Mouse (Mus musculus) CH12.LX (cell line): ENCODE measurements around the gene Rasd2.

Experiments
- CHD1 ChIP-seq: IDR thresholded peaks from 2 replicates; pipeline ENCODE4 v1.6.1; 2012; ENCODE audit warnings: low read depth, low read length, improper control_type of control experiment, inconsistent platforms
- CTCF ChIP-seq, 2 experiments: IDR thresholded peaks in 1 of 2; conservative IDR thresholded peaks in 1 of 2; 2 replicates each; pipeline ENCODE4 v1.5.1; 2011 to 2012; ENCODE audit warnings: low read depth in 2 of 2, low read length in 2 of 2, improper control_type of control experiment in 1 of 2, inconsistent platforms in 1 of 2, mild to moderate bottlenecking in 1 of 2, moderate library complexity in 1 of 2
- ELF1 ChIP-seq: IDR thresholded peaks from 2 replicates; pipeline ENCODE4 v1.6.1; 2014; ENCODE audit warnings: low read depth, mild to moderate bottlenecking, inconsistent platforms, low read length, improper control_type of control experiment
- EP300 ChIP-seq: IDR thresholded peaks from 2 replicates; pipeline ENCODE4 v1.6.1; 2011; ENCODE audit warnings: low read length, improper control_type of control experiment
- ETS1 ChIP-seq: conservative IDR thresholded peaks from 2 replicates; pipeline ENCODE4 v1.6.1; 2012; ENCODE audit warnings: low read depth, mild to moderate bottlenecking, inconsistent platforms, low read length, improper control_type of control experiment, moderate library complexity
- PAX5 ChIP-seq: IDR thresholded peaks from 2 replicates; pipeline ENCODE4 v1.6.1; 2012; ENCODE audit warnings: low read length, inconsistent platforms, mixed read lengths
- POLR2A ChIP-seq: IDR thresholded peaks from 2 replicates; pipeline ENCODE4 v1.6.1; 2011; ENCODE audit warnings: low read depth, mild to moderate bottlenecking, improper control_type of control experiment, low read length
- POLR2AphosphoS2 ChIP-seq: IDR thresholded peaks from 2 replicates; pipeline ENCODE4 v1.6.1; 2011; ENCODE audit warnings: low read depth, low read length, improper control_type of control experiment
- SMC3 ChIP-seq: IDR thresholded peaks from 2 replicates; pipeline ENCODE4 v1.6.1; 2011; ENCODE audit warnings: low read depth, low read length, improper control_type of control experiment
- TCF12 ChIP-seq: IDR thresholded peaks from 2 replicates; pipeline ENCODE4 v1.6.1; 2014; ENCODE audit warnings: low read depth, mild to moderate bottlenecking, inconsistent platforms, low read length, improper control_type of control experiment
- USF1 ChIP-seq: IDR thresholded peaks from 2 replicates; pipeline ENCODE4 v1.6.1; 2014; ENCODE audit warnings: low read depth, mild to moderate bottlenecking, inconsistent platforms, low read length, improper control_type of control experiment
- ZC3H11A ChIP-seq: IDR thresholded peaks from 2 replicates; pipeline ENCODE4 v1.6.1; 2012; ENCODE audit warnings: low read depth, mild to moderate bottlenecking, inconsistent platforms, low read length, improper control_type of control experiment

DNA sequence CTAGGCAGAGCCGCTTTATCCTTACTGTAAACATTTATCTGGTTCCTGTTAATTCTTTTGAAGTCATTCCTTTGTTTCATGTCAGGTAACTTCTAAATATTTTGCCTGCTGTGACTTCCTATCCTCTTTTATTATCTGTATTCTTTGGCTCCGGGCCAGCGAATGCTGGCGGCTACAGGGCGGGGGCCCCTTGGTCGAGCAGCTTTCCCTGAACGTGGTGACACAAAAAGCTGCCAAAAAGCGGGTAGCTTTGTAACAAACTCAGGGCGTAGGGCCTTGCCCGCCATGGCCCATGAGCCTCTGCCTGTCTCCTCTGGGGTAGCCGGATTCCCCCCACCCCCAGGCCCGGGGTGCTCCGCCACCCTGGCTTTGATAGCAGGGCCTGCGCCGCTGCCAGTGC, 33.6 kb downstream of the Rasd2 start:
- TF ChIP-seq SMC3, result no peak
- no peak for TF ChIP-seq EP300
- TF ChIP-seq CTCF (conservative IDR thresholded peaks at IDR 0.05 in 1 of 2, IDR thresholded peaks at IDR 0.05 in 1 of 2; ENCODE audit: low read depth in 2 of 2, low read length in 2 of 2), result no peak
- TF ChIP-seq POLR2A, result no peak
- no peak for TF ChIP-seq POLR2AphosphoS2
- TF ChIP-seq CHD1, result no peak
- TF ChIP-seq ETS1, result no peak
- TF ChIP-seq TCF12, result no peak
- no peak for TF ChIP-seq ZC3H11A
- no peak for TF ChIP-seq PAX5
- TF ChIP-seq ELF1, result no peak
- TF ChIP-seq USF1, result no peak
